Mouse (Mus musculus) urinary bladder, postnatal 25 days (tissue): Measurements from ENCODE around the gene Dhcr7.

Source experiments
- DNase-seq: peaks from one replicate; pipeline ENCODE4 v3.0.0; 2022; ENCODE audit warnings: low spot score

The Dhcr7 gene

GRCm38 (mm10) chr7:143822375-143823265, at the start of gene Dhcr7, which contains the start of gene Nadsyn1:
Gene Dhcr7 (plus strand): TSS chr7:143823145.
Gene Nadsyn1 (minus strand): TSS chr7:143822849.
- DNase-seq: peak; percentile 99

- DNase-seq: no peak
Measured at GRCm38 (mm10) chr7:143776137-143776536, 46.8 kb upstream of the Dhcr7 start.

- DNase-seq: no peak
Measured at GRCm38 (mm10) chr7:143777375-143777774, 45.6 kb upstream of the Dhcr7 start.

- no peak for DNase-seq
Measured at GRCm38 (mm10) chr7:143783378-143783995, 39.5 kb upstream of the Dhcr7 start.

- DNase-seq: peak; percentile 60
Measured at GRCm38 (mm10) chr7:143783996-143784829, 38.7 kb upstream of the Dhcr7 start, which contains the start of gene Mrgpre. Gene Mrgpre (minus strand): TSS chr7:143784500.

GRCm38 (mm10) chr7:143792336-143792985, 30.5 kb upstream of the Dhcr7 start:
- DNase-seq: no peak

GRCm38 (mm10) chr7:143793121-143793520, 29.8 kb upstream of the Dhcr7 start:
- DNase-seq: peak; percentile 64

- no peak for DNase-seq
Measured at GRCm38 (mm10) chr7:143798783-143799182, 24.2 kb upstream of the Dhcr7 start.

GRCm38 (mm10) chr7:143800770-143801169, 22.2 kb upstream of the Dhcr7 start:
- no peak for DNase-seq

GRCm38 (mm10) chr7:143801195-143802065, 21.5 kb upstream of the Dhcr7 start:
- no peak for DNase-seq

- no peak for DNase-seq
Measured at GRCm38 (mm10) chr7:143805199-143805624, 17.7 kb upstream of the Dhcr7 start.

GRCm38 (mm10) chr7:143808909-143809308, 14.0 kb upstream of the Dhcr7 start:
- no peak for DNase-seq

GRCm38 (mm10) chr7:143819201-143819600, 3.7 kb upstream of the Dhcr7 start:
- DNase-seq: no peak

GRCm38 (mm10) chr7:143821241-143821640, 1.7 kb upstream of the Dhcr7 start:
- DNase-seq: no peak

GRCm38 (mm10) chr7:143823266-143823605, 291 bp downstream of the Dhcr7 start:
- no peak for DNase-seq

- DNase-seq: no peak
Measured at GRCm38 (mm10) chr7:143826985-143827384, 4.0 kb downstream of the Dhcr7 start.

GRCm38 (mm10) chr7:143829504-143830331, 6.8 kb downstream of the Dhcr7 start:
- peak; percentile 86 for DNase-seq

GRCm38 (mm10) chr7:143830399-143830798, 7.5 kb downstream of the Dhcr7 start:
- no peak for DNase-seq

GRCm38 (mm10) chr7:143832196-143832595, 9.3 kb downstream of the Dhcr7 start:
- peak; percentile 44 for DNase-seq

GRCm38 (mm10) chr7:143832611-143833010, 9.7 kb downstream of the Dhcr7 start:
- DNase-seq: no peak
